Mouse (Mus musculus): ENCODE measurements around the gene Cfap97d2. TPM values are rescaled to one million over a fixed set of nuclear protein-coding genes. Genes with fewer than 3 reads are reported as not detected.

The Cfap97d2 gene
- polyA plus RNA-seq, 1 experiment, result 0.02 TPM

GRCm38 (mm10) chr8:13756982-13757804, 51.5 kb downstream of the Cfap97d2 start, which contains the start of gene Cdc16:
Gene Cdc16 (plus strand): TSS chr8:13757676.
- peaks cover 28% of the 10 kb centered on the region for H3K79me2 ChIP-seq (ENCODE audit: control insufficient read depth, insufficient read depth)
- peak within 1 kb of the TSS; percentile 53 for H3ac ChIP-seq (ENCODE audit: control insufficient read depth, insufficient read length)
- peak within 1 kb of the TSS; percentile 84 for H3K4me3 ChIP-seq
- no peaks in the 10 kb centered on the region for H3K27me3 ChIP-seq (ENCODE audit: control insufficient read depth, insufficient read depth, insufficient read length)
- peaks cover 15% of the 10 kb centered on the region for H3K36me3 ChIP-seq (ENCODE audit: control insufficient read depth, insufficient read depth)
- TF ChIP-seq MAX (IDR thresholded peaks at IDR 0.05; ENCODE audit: low read depth) (no peak), E2F4 (IDR thresholded peaks at IDR 0.05; ENCODE audit: insufficient read depth) (peak; percentile 8), SRF (IDR thresholded peaks at IDR 0.05; ENCODE audit: control insufficient read depth, insufficient read length, low read depth) (peak; percentile 8), POLR2A (IDR thresholded peaks at IDR 0.05; ENCODE audit: insufficient read length, low read depth) (peak; percentile 89), REST (IDR thresholded peaks at IDR 0.05; ENCODE audit: insufficient read depth, insufficient read length) (no peak), MYOD1 (IDR thresholded peaks at IDR 0.05; ENCODE audit: control insufficient read depth in 1 of 3, insufficient read length in 2 of 3, low read depth in 2 of 3) (peak in 2 of 3 experiments; percentile 5 to 41), MYOG (IDR thresholded peaks at IDR 0.05; ENCODE audit: control insufficient read depth in 1 of 3, insufficient read depth in 1 of 3, insufficient read length in 2 of 3, low read depth in 2 of 3) (peak in 2 of 3 experiments; percentile 40 to 67), TCF12 (IDR thresholded peaks at IDR 0.05; ENCODE audit: insufficient read depth, poor library complexity, severe bottlenecking) (no peak), TCF3 (IDR thresholded peaks at IDR 0.05; ENCODE audit: insufficient read length, low read depth) (no peak), POLR2AphosphoS2 (IDR thresholded peaks at IDR 0.05; ENCODE audit: insufficient read length, low read depth) (peak; percentile 50), USF1 (IDR thresholded peaks at IDR 0.05; ENCODE audit: low read depth) (peak; percentile 28), CEBPB (IDR thresholded peaks at IDR 0.05; ENCODE audit: insufficient read depth, poor library complexity, severe bottlenecking) (no peak)
- peak within 1 kb of the TSS; percentile 91 for H3K4me2 ChIP-seq (ENCODE audit: low read depth)

- no peak for TF ChIP-seq MAX (IDR thresholded peaks at IDR 0.05; ENCODE audit: low read depth)
- no peak for TF ChIP-seq TCF3 (IDR thresholded peaks at IDR 0.05; ENCODE audit: insufficient read length, low read depth)
- no peak for TF ChIP-seq CEBPB (IDR thresholded peaks at IDR 0.05; ENCODE audit: insufficient read depth, poor library complexity, severe bottlenecking)
- no peak for TF ChIP-seq REST (IDR thresholded peaks at IDR 0.05; ENCODE audit: insufficient read depth, insufficient read length)
- TF ChIP-seq E2F4 (IDR thresholded peaks at IDR 0.05; ENCODE audit: insufficient read depth), result no peak
- no peak for TF ChIP-seq MYOD1 (IDR thresholded peaks at IDR 0.05; ENCODE audit: control insufficient read depth in 1 of 3, insufficient read length in 2 of 3, low read depth in 2 of 3)
- no peak for TF ChIP-seq MYOG (IDR thresholded peaks at IDR 0.05; ENCODE audit: control insufficient read depth in 1 of 3, insufficient read depth in 1 of 3, insufficient read length in 2 of 3, low read depth in 2 of 3)
- no peak for TF ChIP-seq TCF12 (IDR thresholded peaks at IDR 0.05; ENCODE audit: insufficient read depth, poor library complexity, severe bottlenecking)
- no peak for TF ChIP-seq POLR2AphosphoS2 (IDR thresholded peaks at IDR 0.05; ENCODE audit: insufficient read length, low read depth)
- TF ChIP-seq USF1 (IDR thresholded peaks at IDR 0.05; ENCODE audit: low read depth), result no peak
- no peak for TF ChIP-seq POLR2A (IDR thresholded peaks at IDR 0.05; ENCODE audit: insufficient read length, low read depth)
- no peak for TF ChIP-seq SRF (IDR thresholded peaks at IDR 0.05; ENCODE audit: control insufficient read depth, insufficient read length, low read depth)
- H3K79me2 ChIP-seq (ENCODE audit: control insufficient read depth, insufficient read depth), result peaks cover 28% of the 10 kb centered on the region
- H3ac ChIP-seq (ENCODE audit: control insufficient read depth, insufficient read length), result peak overlapping the region; percentile 53
- H3K36me3 ChIP-seq (ENCODE audit: control insufficient read depth, insufficient read depth), result peaks cover 23% of the 10 kb centered on the region
- no peaks in the 10 kb centered on the region for H3K27me3 ChIP-seq (ENCODE audit: control insufficient read depth, insufficient read depth, insufficient read length)
- peak overlapping the region; percentile 91 for H3K4me2 ChIP-seq (ENCODE audit: low read depth)
- H3K4me3 ChIP-seq, result peak overlapping the region; percentile 84
Measured at GRCm38 (mm10) chr8:13757805-13758727, 52.4 kb downstream of the Cfap97d2 start.

GRCm38 (mm10) chr8:13769206-13769605, 63.5 kb downstream of the Cfap97d2 start:
- Histone ChIP-seq H3K4me3 (no peak overlapping the region), H3K36me3 (ENCODE audit: control insufficient read depth, insufficient read depth) (peaks cover 83% of the 10 kb centered on the region), H3K79me2 (ENCODE audit: control insufficient read depth, insufficient read depth) (no peaks in the 10 kb centered on the region), H3ac (ENCODE audit: control insufficient read depth, insufficient read length) (no peak overlapping the region), H3K4me2 (ENCODE audit: low read depth) (no peak overlapping the region), H3K27me3 (ENCODE audit: control insufficient read depth, insufficient read depth, insufficient read length) (no peaks in the 10 kb centered on the region)
- TF ChIP-seq POLR2A (IDR thresholded peaks at IDR 0.05; ENCODE audit: insufficient read length, low read depth) (no peak), TCF3 (IDR thresholded peaks at IDR 0.05; ENCODE audit: insufficient read length, low read depth) (no peak), USF1 (IDR thresholded peaks at IDR 0.05; ENCODE audit: low read depth) (no peak), REST (IDR thresholded peaks at IDR 0.05; ENCODE audit: insufficient read depth, insufficient read length) (no peak), E2F4 (IDR thresholded peaks at IDR 0.05; ENCODE audit: insufficient read depth) (no peak), TCF12 (IDR thresholded peaks at IDR 0.05; ENCODE audit: insufficient read depth, poor library complexity, severe bottlenecking) (no peak)

DNA sequence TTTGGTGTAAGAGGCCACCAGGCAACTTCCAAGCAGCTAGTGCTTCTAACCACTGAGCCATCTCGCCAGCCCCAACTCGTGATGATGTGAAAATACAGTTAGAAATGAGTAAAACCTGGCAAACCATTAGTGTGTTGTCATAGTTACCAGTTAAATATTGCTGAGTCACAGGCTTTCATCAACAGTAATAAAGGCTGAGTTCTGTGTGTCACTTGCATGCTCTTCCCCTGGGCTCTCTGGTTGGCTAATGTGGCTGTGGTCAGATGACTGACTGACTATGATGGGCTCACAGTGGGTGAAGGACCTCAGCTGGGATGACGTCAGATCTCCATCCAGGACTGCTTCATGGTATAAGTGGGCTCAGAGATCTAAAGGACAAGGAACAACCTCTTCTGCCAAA, 74.8 kb downstream of the Cfap97d2 start:
- no peak for TF ChIP-seq MYOD1 (IDR thresholded peaks at IDR 0.05; ENCODE audit: control insufficient read depth in 1 of 3, insufficient read length in 2 of 3, low read depth in 2 of 3)
- TF ChIP-seq USF1 (IDR thresholded peaks at IDR 0.05; ENCODE audit: low read depth), result no peak
- TF ChIP-seq CEBPB (IDR thresholded peaks at IDR 0.05; ENCODE audit: insufficient read depth, poor library complexity, severe bottlenecking), result no peak
- TF ChIP-seq POLR2AphosphoS2 (IDR thresholded peaks at IDR 0.05; ENCODE audit: insufficient read length, low read depth), result no peak
- TF ChIP-seq TCF12 (IDR thresholded peaks at IDR 0.05; ENCODE audit: insufficient read depth, poor library complexity, severe bottlenecking), result no peak
- TF ChIP-seq MAX (IDR thresholded peaks at IDR 0.05; ENCODE audit: low read depth), result no peak
- TF ChIP-seq POLR2A (IDR thresholded peaks at IDR 0.05; ENCODE audit: insufficient read length, low read depth), result no peak
- TF ChIP-seq REST (IDR thresholded peaks at IDR 0.05; ENCODE audit: insufficient read depth, insufficient read length), result no peak
- no peak for TF ChIP-seq TCF3 (IDR thresholded peaks at IDR 0.05; ENCODE audit: insufficient read length, low read depth)
- TF ChIP-seq MYOG (IDR thresholded peaks at IDR 0.05; ENCODE audit: control insufficient read depth in 1 of 3, insufficient read depth in 1 of 3, insufficient read length in 2 of 3, low read depth in 2 of 3), result no peak
- no peak for TF ChIP-seq SRF (IDR thresholded peaks at IDR 0.05; ENCODE audit: control insufficient read depth, insufficient read length, low read depth)
- no peak for TF ChIP-seq E2F4 (IDR thresholded peaks at IDR 0.05; ENCODE audit: insufficient read depth)
- H3K4me2 ChIP-seq (ENCODE audit: low read depth), result no peak overlapping the region

More for the DNA sequence above, 74.8 kb downstream of the Cfap97d2 start:
- Histone ChIP-seq H3K4me3 (no peak overlapping the region), H3K27me3 (ENCODE audit: control insufficient read depth, insufficient read depth, insufficient read length) (no peaks in the 10 kb centered on the region), H3ac (ENCODE audit: control insufficient read depth, insufficient read length) (no peak overlapping the region), H3K36me3 (ENCODE audit: control insufficient read depth, insufficient read depth) (peaks cover 51% of the 10 kb centered on the region), H3K79me2 (ENCODE audit: control insufficient read depth, insufficient read depth) (no peaks in the 10 kb centered on the region)
